Mouse (Mus musculus) lung, adult 2 months (tissue): ENCODE results near the gene Ttc30a1.

ENCODE experiments used
- CTCF ChIP-seq: fragments of 200-500 bp; IDR thresholded peaks from 2 replicates; pipeline ENCODE4 v1.5.1; 2011; ENCODE audit warnings: mild to moderate bottlenecking, low read length, control low read depth; ENCODE audit not compliant: insufficient read depth
- POLR2A ChIP-seq: fragments of 200-500 bp; IDR thresholded peaks from 2 replicates; pipeline ENCODE4 v1.6.1; 2011; ENCODE audit warnings: low read depth, mild to moderate bottlenecking, control low read depth, low read length, borderline replicate concordance; ENCODE audit errors: extremely low read depth

GRCm38 (mm10) chr2:76030080-76030479 is 48.3 kb upstream of the Ttc30a1 start:
- TF ChIP-seq POLR2A (no peak), CTCF (no peak)
